Mouse (Mus musculus) midbrain, embryonic 16.5 days (tissue): ENCODE results near the gene Lrr1. TPM values are rescaled to one million over a fixed set of nuclear protein-coding genes. Genes with fewer than 3 reads are reported as not detected.

Source experiments
- ATAC-seq: fragments of 200-750 bp; cut with Nextera tagmentation; 2 replicates; pipeline ENCODE4 v1.8.0; 2017; ENCODE audit warnings: moderate TSS enrichment
- H3K27ac ChIP-seq: fragments of 300-500 bp; sonication (generic); 2 replicates; pipeline ENCODE4 v1.5.1; 2014; ENCODE audit warnings: mild to moderate bottlenecking, low read length, mixed read lengths
- H3K27me3 ChIP-seq: fragments of 300-500 bp; sonication (generic); 2 replicates; pipeline ENCODE4 v1.6.1; 2014; ENCODE audit warnings: low read depth, low read length, mixed read lengths; ENCODE audit not compliant: control insufficient read depth, insufficient read depth
- H3K36me3 ChIP-seq: fragments of 300-500 bp; sonication (generic); 2 replicates; pipeline ENCODE4 v1.6.1; 2014; ENCODE audit warnings: mild to moderate bottlenecking, low read length, moderate library complexity, mixed read lengths; ENCODE audit not compliant: control insufficient read depth, insufficient read depth
- H3K4me1 ChIP-seq: fragments of 300-500 bp; sonication (generic); 2 replicates; pipeline ENCODE4 v1.6.1; 2014; ENCODE audit warnings: mild to moderate bottlenecking, low read length, mixed read lengths; ENCODE audit not compliant: control insufficient read depth, insufficient read depth
- H3K4me2 ChIP-seq: fragments of 300-500 bp; sonication (generic); 2 replicates; pipeline ENCODE4 v1.6.1; 2014; ENCODE audit warnings: mild to moderate bottlenecking, low read length, mixed read lengths
- H3K4me3 ChIP-seq: fragments of 300-500 bp; sonication (generic); 2 replicates; pipeline ENCODE4 v1.5.1; 2014; ENCODE audit warnings: low read depth, mild to moderate bottlenecking, low read length, moderate library complexity, mixed read lengths
- H3K9ac ChIP-seq: fragments of 300-500 bp; sonication (generic); 2 replicates; pipeline ENCODE4 v1.6.1; 2014; ENCODE audit warnings: low read depth, low read length, mixed read lengths
- H3K9me3 ChIP-seq: fragments of 300-500 bp; sonication (generic); replicated peaks from 2 replicates; pipeline ENCODE4 v1.6.1; 2014; ENCODE audit warnings: mild to moderate bottlenecking, low read length, mixed read lengths; ENCODE audit not compliant: control insufficient read depth, poor library complexity, severe bottlenecking
- WGBS: fragments of 180-500 bp; shearing (Covaris S2); extraction: QIAGEN DNeasy Blood & Tissue Kit; methylation state at CpG from one replicate; pipeline ENCODE4 v1.1.7; 2014; 5-methylcytosine and 5-hydroxymethylcytosine counted together
- polyA plus RNA-seq: library from polyadenylated mRNA; unstranded; fragments of >200 nt; fragmentation: Nextera tagmentation; extraction: Ambion mirVana; gene quantifications from 2 replicates; pipeline ENCODE4 v1.2.1, GENCODE M21; 2015

The Lrr1 gene
- polyA plus RNA-seq, 1 experiment from 2014 or later = 3.1 TPM

GRCm38 (mm10) chr12:69131981-69132380 is 36.6 kb upstream of the Lrr1 start:
- Histone ChIP-seq H3K27me3 (no peaks in the 10 kb centered on the region), H3K36me3 (no peaks in the 10 kb centered on the region), H3K4me1 (no peaks in the 10 kb centered on the region), H3K4me2 (peak overlapping the region; percentile 4; the same call in 1 of the 2 replicates), H3K27ac (no peak overlapping the region), H3K4me3 (no peak overlapping the region), H3K9ac (no peak overlapping the region), H3K9me3 (no peaks in the 10 kb centered on the region)
- 7% methylated on average over 10 of the region's 10 CpGs for WGBS
- ATAC-seq = no peak

GRCm38 (mm10) chr12:69139201-69139600 is 29.4 kb upstream of the Lrr1 start:
- H3K36me3 ChIP-seq = no peaks in the 10 kb centered on the region
- H3K4me1 ChIP-seq = no peaks in the 10 kb centered on the region
- no peak overlapping the region for H3K9ac ChIP-seq
- 92% methylated on average over 3 of the region's 3 CpGs for WGBS
- H3K27me3 ChIP-seq = no peaks in the 10 kb centered on the region
- H3K4me3 ChIP-seq = no peak overlapping the region
- H3K9me3 ChIP-seq = no peaks in the 10 kb centered on the region
- no peak overlapping the region for H3K27ac ChIP-seq
- H3K4me2 ChIP-seq = no peak overlapping the region
- ATAC-seq = no peak

- Histone ChIP-seq H3K4me2 (no peak overlapping the region), H3K4me1 (no peaks in the 10 kb centered on the region), H3K9me3 (no peaks in the 10 kb centered on the region), H3K9ac (no peak overlapping the region), H3K27ac (no peak overlapping the region), H3K36me3 (no peaks in the 10 kb centered on the region), H3K4me3 (no peak overlapping the region), H3K27me3 (no peaks in the 10 kb centered on the region)
- 92% methylated on average over 7 of the region's 7 CpGs for WGBS
- ATAC-seq = no peak
These were observed 28.8 kb upstream of the Lrr1 start for GRCm38 (mm10) chr12:69139841-69140240.

- ATAC-seq = 0 out of 2 replicates have a peak, but pooled peaks have one; percentile 21
- Histone ChIP-seq H3K9me3 (no peaks in the 10 kb centered on the region), H3K27ac (no peak overlapping the region), H3K4me1 (no peaks in the 10 kb centered on the region), H3K36me3 (no peaks in the 10 kb centered on the region), H3K4me2 (no peak overlapping the region), H3K4me3 (no peak overlapping the region), H3K27me3 (no peaks in the 10 kb centered on the region), H3K9ac (no peak overlapping the region)
- 68% methylated on average over 6 of the region's 6 CpGs for WGBS
These were observed 25.2 kb upstream of the Lrr1 start for GRCm38 (mm10) chr12:69143460-69143859.

- 93% methylated on average over 5 of the region's 5 CpGs for WGBS
- Histone ChIP-seq H3K36me3 (no peaks in the 10 kb centered on the region), H3K9ac (no peak overlapping the region)
These were observed 21.4 kb upstream of the Lrr1 start for GRCm38 (mm10) chr12:69147166-69147735.

GRCm38 (mm10) chr12:69150049-69150448 is 18.6 kb upstream of the Lrr1 start:
- Histone ChIP-seq H3K4me2 (0 out of 2 replicates have a peak overlapping the region, but pooled peaks have one; percentile 7), H3K4me1 (no peaks in the 10 kb centered on the region), H3K9ac (no peak overlapping the region), H3K36me3 (no peaks in the 10 kb centered on the region), H3K27me3 (no peaks in the 10 kb centered on the region), H3K4me3 (no peak overlapping the region), H3K9me3 (no peaks in the 10 kb centered on the region), H3K27ac (no peak overlapping the region)
- 85% methylated on average over 13 of the region's 13 CpGs for WGBS
- no peak for ATAC-seq

More at GRCm38 (mm10) chr12:69147166-69147735, 21.4 kb upstream of the Lrr1 start:
- Histone ChIP-seq H3K4me1 (no peaks in the 10 kb centered on the region), H3K4me3 (no peak overlapping the region), H3K4me2 (no peak overlapping the region), H3K9me3 (no peaks in the 10 kb centered on the region), H3K27me3 (no peaks in the 10 kb centered on the region), H3K27ac (no peak overlapping the region)
- ATAC-seq = no peak

GRCm38 (mm10) chr12:69155923-69156322 is 12.7 kb upstream of the Lrr1 start:
- WGBS = 78% methylated on average over 2 of the region's 2 CpGs

GRCm38 (mm10) chr12:69156436-69156835 is 12.2 kb upstream of the Lrr1 start:
- Histone ChIP-seq H3K4me1 (peaks cover 12% of the 10 kb centered on the region), H3K4me2 (no peak overlapping the region), H3K9me3 (no peaks in the 10 kb centered on the region), H3K27me3 (no peaks in the 10 kb centered on the region), H3K27ac (no peak overlapping the region), H3K36me3 (peaks cover 6% of the 10 kb centered on the region; the same call in 1 of the 2 replicates), H3K9ac (no peak overlapping the region), H3K4me3 (no peak overlapping the region)
- 88% methylated on average over 4 of the region's 4 CpGs for WGBS
- no peak for ATAC-seq

More at GRCm38 (mm10) chr12:69155923-69156322, 12.7 kb upstream of the Lrr1 start:
- no peaks in the 10 kb centered on the region for H3K9me3 ChIP-seq
- H3K9ac ChIP-seq = no peak overlapping the region
- H3K4me3 ChIP-seq = no peak overlapping the region
- H3K4me1 ChIP-seq = peaks cover 12% of the 10 kb centered on the region
- H3K27ac ChIP-seq = no peak overlapping the region
- peaks cover 6% of the 10 kb centered on the region; the same call in 1 of the 2 replicates for H3K36me3 ChIP-seq
- H3K4me2 ChIP-seq = no peak overlapping the region
- no peak for ATAC-seq
- no peaks in the 10 kb centered on the region for H3K27me3 ChIP-seq

GRCm38 (mm10) chr12:69157107-69157506 is 11.5 kb upstream of the Lrr1 start:
- Histone ChIP-seq H3K27ac (no peak overlapping the region), H3K4me1 (peaks cover 12% of the 10 kb centered on the region), H3K9ac (no peak overlapping the region), H3K27me3 (no peaks in the 10 kb centered on the region), H3K4me3 (no peak overlapping the region), H3K9me3 (no peaks in the 10 kb centered on the region), H3K4me2 (no peak overlapping the region), H3K36me3 (peaks cover 6% of the 10 kb centered on the region; the same call in 1 of the 2 replicates)
- no peak for ATAC-seq
- 100% methylated on average over 2 of the region's 2 CpGs for WGBS
